Mouse (Mus musculus) forebrain, postnatal 0 days (tissue): Measurements from ENCODE around the gene Cntnap2. TPM values are rescaled to one million over a fixed set of nuclear protein-coding genes. Genes with fewer than 3 reads are reported as not detected.
"Not testable (repeated sequence)": the region's sequence is repeated elsewhere in the genome, so short reads cannot be mapped to it uniquely, and the experiment has no call there.

Experiments
- ATAC-seq: fragments of 200-750 bp; cut with Nextera tagmentation; 2 replicates; pipeline ENCODE4 v1.8.0; 2017; ENCODE audit warnings: mild to moderate bottlenecking, moderate library complexity
- DNase-seq: peaks from one replicate; pipeline ENCODE4 v3.0.0-alpha.2; 2015
- H3K27ac ChIP-seq: fragments of 300-500 bp; sonication (generic); 2 replicates; pipeline ENCODE4 v1.5.1; 2014; ENCODE audit warnings: low read depth, mild to moderate bottlenecking, antibody characterized with exemption, low read length, moderate library complexity, mixed read lengths
- H3K27me3 ChIP-seq: fragments of 300-500 bp; sonication (generic); 2 replicates; pipeline ENCODE4 v1.6.1; 2014; ENCODE audit warnings: mild to moderate bottlenecking, low read length, mixed read lengths; ENCODE audit not compliant: insufficient read depth
- H3K36me3 ChIP-seq: fragments of 300-500 bp; sonication (generic); 2 replicates; pipeline ENCODE4 v1.6.1; 2014; ENCODE audit warnings: mild to moderate bottlenecking, moderate library complexity; ENCODE audit not compliant: insufficient read depth
- H3K4me1 ChIP-seq: fragments of 300-500 bp; sonication (generic); 2 replicates; pipeline ENCODE4 v1.6.1; 2014; ENCODE audit warnings: antibody characterized with exemption; ENCODE audit not compliant: insufficient read depth
- H3K4me2 ChIP-seq: fragments of 300-500 bp; sonication (generic); 2 replicates; pipeline ENCODE4 v1.6.1; 2014; ENCODE audit warnings: low read depth, mild to moderate bottlenecking, moderate library complexity
- H3K4me3 ChIP-seq: fragments of 300-500 bp; sonication (generic); 2 replicates; pipeline ENCODE4 v1.5.1; 2014; ENCODE audit warnings: low read depth, low read length, mixed read lengths
- H3K9ac ChIP-seq: fragments of 300-500 bp; sonication (generic); 2 replicates; pipeline ENCODE4 v1.6.1; 2014; ENCODE audit warnings: mild to moderate bottlenecking
- H3K9me3 ChIP-seq: fragments of 300-500 bp; sonication (generic); 2 replicates; pipeline ENCODE4 v1.6.1; 2016; ENCODE audit warnings: low read length
- CTCF ChIP-seq: sonication (generic); IDR thresholded peaks from 2 replicates; pipeline ENCODE4 v1.5.1; 2016; ENCODE audit warnings: antibody characterized with exemption, control low read depth, low read depth
- WGBS: fragments of 180-500 bp; shearing (Covaris S2); extraction: QIAGEN DNeasy Blood & Tissue Kit; methylation state at CpG from one replicate; pipeline ENCODE4 v1.1.7; 2014; 5-methylcytosine and 5-hydroxymethylcytosine counted together
- polyA plus RNA-seq: library from polyadenylated mRNA; unstranded; fragments of >200 nt; fragmentation: Nextera tagmentation; extraction: Ambion mirVana; gene quantifications from 2 replicates; pipeline ENCODE4 v1.2.1, GENCODE M21; 2015
- total RNA-seq: library from RNA; depleted of rRNA; stranded (reverse); fragments of >200 nt; gene quantifications from 2 replicates; pipeline ENCODE4 v1.2.3, GENCODE M21; 2014

Cntnap2 gene
- total and polyA plus RNA-seq, 2 experiments from 2014 or later, result 50.2 to 107 TPM

- ATAC-seq (no peak), DNase-seq (peak; percentile 61)
- Histone ChIP-seq H3K4me3 (no peak overlapping the region), H3K27ac (no peak overlapping the region), H3K4me2 (no peak overlapping the region), H3K4me1 (no peaks in the 10 kb centered on the region), H3K36me3 (no peaks in the 10 kb centered on the region), H3K27me3 (no peaks in the 10 kb centered on the region), H3K9ac (no peak overlapping the region), H3K9me3 (no peaks in the 10 kb centered on the region)
- TF ChIP-seq CTCF, result peak; percentile 67
- 65% methylated on average over 7 of the region's 7 CpGs for WGBS
Measured at GRCm38 (mm10) chr6:47188193-47188592, 2129.0 kb downstream of the Cntnap2 start.

- not testable (repeated sequence) for H3K4me1 ChIP-seq, H3K36me3 ChIP-seq, DNase-seq, H3K9me3 ChIP-seq, H3K9ac ChIP-seq, H3K27ac ChIP-seq, H3K4me2 ChIP-seq, H3K27me3 ChIP-seq, H3K4me3 ChIP-seq, ATAC-seq
- 89% methylated on average over 6 of the region's 6 CpGs for WGBS
Measured at GRCm38 (mm10) chr6:47188596-47188995, 2129.4 kb downstream of the Cntnap2 start.

- DNase-seq, result no peak
Measured at GRCm38 (mm10) chr6:47190282-47190681, 2131.1 kb downstream of the Cntnap2 start.

GRCm38 (mm10) chr6:47191277-47191800 lies 2132.2 kb downstream of the Cntnap2 start:
- Histone ChIP-seq H3K9ac (no peak overlapping the region), H3K4me2 (0 out of 2 replicates have a peak overlapping the region, but pooled peaks have one; percentile 10), H3K36me3 (no peaks in the 10 kb centered on the region), H3K27ac (no peak overlapping the region), H3K4me3 (no peak overlapping the region), H3K4me1 (no peaks in the 10 kb centered on the region), H3K27me3 (no peaks in the 10 kb centered on the region), H3K9me3 (no peaks in the 10 kb centered on the region)
- no peak for ATAC-seq
- DNase-seq, result peak; percentile 81
- peak; percentile 84 for TF ChIP-seq CTCF
- 9% methylated on average over 7 of the region's 7 CpGs for WGBS

More at GRCm38 (mm10) chr6:47190282-47190681, 2131.1 kb downstream of the Cntnap2 start:
- Histone ChIP-seq H3K27me3 (no peaks in the 10 kb centered on the region), H3K36me3 (no peaks in the 10 kb centered on the region), H3K4me1 (no peaks in the 10 kb centered on the region), H3K9me3 (no peaks in the 10 kb centered on the region), H3K4me2 (no peak overlapping the region), H3K4me3 (no peak overlapping the region), H3K9ac (no peak overlapping the region), H3K27ac (no peak overlapping the region)
- no peak for ATAC-seq
- no peak for TF ChIP-seq CTCF
- WGBS, result 85% methylated on average over 7 of the region's 7 CpGs

DNA sequence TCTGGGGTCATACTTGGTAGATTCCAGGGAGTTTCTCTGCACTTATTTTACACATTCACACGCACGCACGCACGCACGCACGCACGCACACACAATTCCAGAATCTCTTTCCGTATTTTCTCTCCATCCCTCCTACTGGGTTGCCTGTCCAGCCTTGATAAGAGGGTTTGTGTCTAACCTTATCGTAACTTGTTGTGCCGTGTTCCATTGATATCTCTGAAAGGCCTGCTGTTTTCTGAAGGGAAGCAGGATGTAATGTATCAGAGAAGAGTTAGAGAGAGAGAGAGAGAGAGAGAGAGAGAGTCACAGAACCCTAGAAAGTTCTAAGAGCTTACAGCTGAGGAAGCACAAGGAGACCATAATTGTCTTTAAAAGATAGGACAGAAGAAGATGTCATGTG lies 2132.8 kb downstream of the Cntnap2 start:
- Histone ChIP-seq H3K9me3 (no peaks in the 10 kb centered on the region), H3K27me3 (no peaks in the 10 kb centered on the region), H3K4me1 (no peaks in the 10 kb centered on the region), H3K36me3 (no peaks in the 10 kb centered on the region), H3K27ac (no peak overlapping the region), H3K9ac (no peak overlapping the region), H3K4me3 (no peak overlapping the region), H3K4me2 (0 out of 2 replicates have a peak overlapping the region, but pooled peaks have one; percentile 10)
- DNase-seq, result no peak
- ATAC-seq, result no peak
- TF ChIP-seq CTCF, result no peak
- 74% methylated on average over 10 of the region's 10 CpGs for WGBS

- no peak overlapping the region for H3K9ac ChIP-seq
- H3K4me1 ChIP-seq, result no peaks in the 10 kb centered on the region
- no peak overlapping the region for H3K4me3 ChIP-seq
- H3K9me3 ChIP-seq, result no peaks in the 10 kb centered on the region
- no peak for DNase-seq
- no peaks in the 10 kb centered on the region for H3K36me3 ChIP-seq
- no peaks in the 10 kb centered on the region for H3K27me3 ChIP-seq
- TF ChIP-seq CTCF, result no peak
- no peak overlapping the region for H3K4me2 ChIP-seq
- no peak overlapping the region for H3K27ac ChIP-seq
- 74% methylated on average over 9 of the region's 9 CpGs for WGBS
- no peak; the same call in 1 of the 2 replicates for ATAC-seq
Measured at GRCm38 (mm10) chr6:47192478-47192877, 2133.3 kb downstream of the Cntnap2 start.

DNA sequence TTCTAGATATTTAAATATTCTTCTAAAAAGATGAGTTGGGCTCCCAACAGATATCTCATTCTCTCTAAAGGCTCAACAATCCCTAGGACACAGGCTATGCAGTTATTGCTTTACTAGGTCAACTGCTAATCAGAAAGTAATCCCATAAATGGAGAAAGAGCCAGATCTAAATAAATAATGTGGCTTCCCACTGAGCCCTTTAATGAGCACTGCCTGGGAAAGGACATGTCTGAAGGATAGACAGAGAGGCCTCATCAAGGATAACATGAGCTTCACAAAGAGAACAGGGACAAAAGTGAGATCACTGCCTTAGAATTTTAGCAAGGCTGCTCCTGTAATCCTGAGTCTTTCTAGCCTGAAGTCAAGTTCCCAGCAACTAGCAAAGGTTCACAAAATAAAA lies 2138.4 kb downstream of the Cntnap2 start:
- H3K36me3 ChIP-seq, result no peaks in the 10 kb centered on the region
- no peak overlapping the region for H3K27ac ChIP-seq
- no peaks in the 10 kb centered on the region for H3K27me3 ChIP-seq
- H3K4me3 ChIP-seq, result no peak overlapping the region
- H3K4me1 ChIP-seq, result no peaks in the 10 kb centered on the region
- ATAC-seq (no peak), DNase-seq (no peak)
- TF ChIP-seq CTCF, result no peak
- no peaks in the 10 kb centered on the region for H3K9me3 ChIP-seq
- H3K9ac ChIP-seq, result no peak overlapping the region
- no peak overlapping the region for H3K4me2 ChIP-seq

DNA sequence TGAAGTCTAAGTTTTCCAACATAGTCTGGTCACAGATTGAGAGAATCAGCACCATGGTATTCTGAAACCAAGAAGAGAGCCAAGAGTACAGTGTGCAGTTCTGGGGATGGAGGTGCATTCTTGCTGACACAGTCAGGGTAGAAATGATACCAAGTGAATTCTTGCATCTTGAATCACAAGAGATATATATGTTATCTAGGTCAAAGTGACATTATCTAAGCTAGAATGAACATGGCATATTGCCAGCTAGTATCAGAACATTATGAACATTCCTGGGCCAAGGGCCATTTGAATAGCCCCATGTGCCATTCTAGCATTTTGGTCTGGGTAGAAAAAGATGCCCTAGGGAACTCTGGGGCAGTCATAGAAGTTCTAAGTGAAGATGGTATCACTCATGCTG lies 2141.5 kb downstream of the Cntnap2 start:
- no peak overlapping the region for H3K4me3 ChIP-seq
- no peaks in the 10 kb centered on the region for H3K36me3 ChIP-seq
- no peaks in the 10 kb centered on the region for H3K27me3 ChIP-seq
- ATAC-seq (no peak), DNase-seq (no peak)
- no peak overlapping the region for H3K27ac ChIP-seq
- no peak for TF ChIP-seq CTCF
- no peaks in the 10 kb centered on the region for H3K4me1 ChIP-seq
- no peak overlapping the region for H3K9ac ChIP-seq
- no peak overlapping the region for H3K4me2 ChIP-seq
- H3K9me3 ChIP-seq, result no peaks in the 10 kb centered on the region
